Mouse (Mus musculus): ENCODE results near the gene Rmnd5a.
"Not testable (repeated sequence)": the region's sequence is repeated elsewhere in the genome, so short reads cannot be mapped to it uniquely, and the experiment has no call there.

DNA sequence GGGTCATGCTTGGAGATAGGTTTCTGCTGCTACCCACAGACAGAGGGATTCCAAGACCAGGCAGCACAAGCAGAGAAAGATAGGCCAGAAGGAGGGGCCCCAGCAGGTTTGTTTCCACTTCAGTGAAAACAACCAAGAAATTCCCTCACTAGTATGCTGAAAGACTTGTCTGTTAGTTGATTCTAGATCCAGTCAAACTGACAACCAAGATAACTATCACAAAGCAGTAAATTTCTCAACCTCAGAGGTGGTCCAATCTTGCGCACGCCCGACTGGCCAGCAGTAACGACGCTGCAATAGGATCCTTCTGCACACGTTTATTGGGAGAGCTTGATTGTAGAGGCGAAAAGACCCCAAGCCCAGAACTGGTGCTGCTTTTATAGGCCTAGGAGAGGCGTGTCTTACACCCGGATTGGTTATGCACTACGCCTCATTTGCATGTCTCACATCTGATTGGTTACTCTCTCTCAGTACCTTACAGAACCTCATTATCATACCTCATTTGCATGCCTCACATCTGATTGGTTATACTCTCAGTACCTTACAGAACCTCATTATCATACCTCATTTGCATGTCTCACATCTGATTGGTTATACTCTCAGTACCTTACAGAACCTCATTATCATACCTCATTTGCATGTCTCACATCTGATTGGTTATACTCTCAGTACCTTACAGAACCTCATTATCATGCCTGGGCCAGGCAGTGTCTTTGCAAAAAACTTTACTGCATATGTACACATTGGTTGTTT is 38.6 kb upstream of the Rmnd5a start:
- not testable (repeated sequence) for TF ChIP-seq CTCF (IDR thresholded peaks at IDR 0.05; ENCODE audit: insufficient read depth, low read length); POLR2A (IDR thresholded peaks at IDR 0.05; ENCODE audit: borderline replicate concordance, extremely low read depth, low read depth, low read length)

All from lung, adult 2 months (tissue).